Mouse (Mus musculus) lung, postnatal 0 days (tissue): ENCODE measurements around the gene Mcoln3. TPM values are rescaled to one million over a fixed set of nuclear protein-coding genes. Genes with fewer than 3 reads are reported as not detected.

Source experiments
- ATAC-seq: fragments of 200-750 bp; cut with Nextera tagmentation; 2 replicates; pipeline ENCODE4 v1.8.0; 2017; ENCODE audit warnings: moderate library complexity
- DNase-seq: peaks from one replicate; pipeline ENCODE4 v3.0.0-alpha.2; 2016; ENCODE audit warnings: low spot score
- H3K27ac ChIP-seq: fragments of 300-500 bp; sonication (generic); 2 replicates; pipeline ENCODE4 v1.5.1; 2014; ENCODE audit warnings: antibody characterized with exemption, mild to moderate bottlenecking, low read length, mixed read lengths
- H3K27me3 ChIP-seq: fragments of 300-500 bp; sonication (generic); replicated peaks from 2 replicates; pipeline ENCODE4 v1.6.1; 2014; ENCODE audit warnings: low read length, mixed read lengths; ENCODE audit not compliant: insufficient read depth
- H3K36me3 ChIP-seq: fragments of 300-500 bp; sonication (generic); 2 replicates; pipeline ENCODE4 v1.6.1; 2014; ENCODE audit warnings: low read length, mixed read lengths; ENCODE audit not compliant: insufficient read depth
- H3K4me1 ChIP-seq: fragments of 300-500 bp; sonication (generic); 2 replicates; pipeline ENCODE4 v1.6.1; 2014; ENCODE audit warnings: antibody characterized with exemption, low read depth, low read length, mixed read lengths; ENCODE audit not compliant: insufficient read depth
- H3K4me2 ChIP-seq: fragments of 300-500 bp; sonication (generic); replicated peaks from 2 replicates; pipeline ENCODE4 v1.6.1; 2014; ENCODE audit warnings: low read depth, mild to moderate bottlenecking, low read length, moderate library complexity, mixed read lengths
- H3K4me3 ChIP-seq: fragments of 300-500 bp; sonication (generic); 2 replicates; pipeline ENCODE4 v1.5.1; 2014; ENCODE audit warnings: low read depth, low read length
- H3K9ac ChIP-seq: fragments of 300-500 bp; sonication (generic); replicated peaks from 2 replicates; pipeline ENCODE4 v1.6.1; 2014; ENCODE audit warnings: low read depth, mild to moderate bottlenecking
- H3K9me3 ChIP-seq: fragments of 300-500 bp; sonication (generic); 2 replicates; pipeline ENCODE4 v1.6.1; 2016; ENCODE audit warnings: low read length, mixed read lengths
- CTCF ChIP-seq: IDR thresholded peaks from 2 replicates; pipeline ENCODE4 v1.5.1; 2016; ENCODE audit warnings: antibody characterized with exemption, mild to moderate bottlenecking
- EP300 ChIP-seq: IDR thresholded peaks from 2 replicates; pipeline ENCODE4 v1.6.1; 2016; ENCODE audit warnings: antibody characterized with exemption, mild to moderate bottlenecking, control low read depth
- whole genome bisulfite sequencing: fragments of 180-500 bp; shearing (Covaris S2); extraction: QIAGEN DNeasy Blood & Tissue Kit; methylation state at CpG from one replicate; pipeline ENCODE4 v1.1.7; 2014; 5-methylcytosine and 5-hydroxymethylcytosine counted together
- polyA plus RNA-seq: library from polyadenylated mRNA; unstranded; fragments of >200 nt; fragmentation: Nextera tagmentation; extraction: Ambion mirVana; gene quantifications from 2 replicates; pipeline ENCODE4 v1.2.1, GENCODE M21; 2015

Mcoln3 gene
- polyA plus RNA-seq, 1 experiment from 2014 or later: 0.55 TPM

GRCm38 (mm10) chr3:146177295-146177694 is 60.0 kb downstream of the Mcoln3 start:
- Histone ChIP-seq H3K27ac (no peak overlapping the region), H3K9ac (no peak overlapping the region), H3K9me3 (no peaks in the 10 kb centered on the region), H3K27me3 (no peaks in the 10 kb centered on the region), H3K4me1 (no peaks in the 10 kb centered on the region), H3K4me2 (no peak overlapping the region), H3K4me3 (no peak overlapping the region), H3K36me3 (no peaks in the 10 kb centered on the region)
- WGBS: 56% methylated on average over 7 of the region's 7 CpGs
- peak; percentile 40 for DNase-seq
- no peak for TF ChIP-seq EP300
- TF ChIP-seq CTCF: no peak
- ATAC-seq: no peak

- TF ChIP-seq EP300 (no peak; the same call in 1 of the 2 replicates), CTCF (peak; percentile 80)
- no peaks in the 10 kb centered on the region for H3K9me3 ChIP-seq
- H3K4me1 ChIP-seq: no peaks in the 10 kb centered on the region
- peak overlapping the region; percentile 36 for H3K4me2 ChIP-seq
- DNase-seq (peak; percentile 90), ATAC-seq (peak; percentile 81)
- H3K4me3 ChIP-seq: no peak overlapping the region
- H3K9ac ChIP-seq: no peak overlapping the region
- no peak overlapping the region for H3K27ac ChIP-seq
- WGBS: 3% methylated on average over 16 of the region's 16 CpGs
- no peaks in the 10 kb centered on the region for H3K36me3 ChIP-seq
- no peaks in the 10 kb centered on the region for H3K27me3 ChIP-seq
These were observed 60.7 kb downstream of the Mcoln3 start for GRCm38 (mm10) chr3:146177748-146178582.

- ATAC-seq: no peak
- no peak for DNase-seq
- WGBS: 39% methylated on average over 2 of the region's 2 CpGs
- Histone ChIP-seq H3K4me3 (no peak overlapping the region), H3K4me2 (no peak overlapping the region), H3K27me3 (no peaks in the 10 kb centered on the region), H3K27ac (no peak overlapping the region), H3K4me1 (no peaks in the 10 kb centered on the region), H3K9me3 (no peaks in the 10 kb centered on the region), H3K36me3 (no peaks in the 10 kb centered on the region), H3K9ac (no peak overlapping the region)
- no peak for TF ChIP-seq CTCF
- no peak for TF ChIP-seq EP300
These were observed 63.1 kb downstream of the Mcoln3 start for GRCm38 (mm10) chr3:146180341-146180740.

GRCm38 (mm10) chr3:146180986-146181385 is 63.7 kb downstream of the Mcoln3 start:
- Histone ChIP-seq H3K27me3 (no peaks in the 10 kb centered on the region), H3K4me2 (no peak overlapping the region), H3K27ac (no peak overlapping the region), H3K9me3 (no peaks in the 10 kb centered on the region), H3K36me3 (no peaks in the 10 kb centered on the region), H3K9ac (no peak overlapping the region), H3K4me1 (no peaks in the 10 kb centered on the region), H3K4me3 (no peak overlapping the region)
- ATAC-seq: no peak
- 33% methylated on average over 3 of the region's 3 CpGs for WGBS
- DNase-seq: peak; percentile 62
- TF ChIP-seq CTCF (peak; percentile 75), EP300 (no peak)

GRCm38 (mm10) chr3:146184992-146185657 is 67.9 kb downstream of the Mcoln3 start:
- DNase-seq: peak; percentile 87
- peak; percentile 62 for ATAC-seq
- Histone ChIP-seq H3K27ac (no peak overlapping the region), H3K4me3 (no peak overlapping the region), H3K4me1 (no peaks in the 10 kb centered on the region), H3K27me3 (no peaks in the 10 kb centered on the region), H3K9ac (no peak overlapping the region), H3K4me2 (no peak overlapping the region), H3K36me3 (no peaks in the 10 kb centered on the region), H3K9me3 (no peaks in the 10 kb centered on the region)
- 18% methylated on average over 13 of the region's 13 CpGs for WGBS
- no peak for TF ChIP-seq EP300
- peak; percentile 96 for TF ChIP-seq CTCF

- DNase-seq: no peak
- no peak overlapping the region for H3K9ac ChIP-seq
- no peak for ATAC-seq
- H3K4me1 ChIP-seq: no peaks in the 10 kb centered on the region
- WGBS: 78% methylated on average over 10 of the region's 10 CpGs
- no peaks in the 10 kb centered on the region for H3K27me3 ChIP-seq
- H3K9me3 ChIP-seq: no peaks in the 10 kb centered on the region
- H3K27ac ChIP-seq: no peak overlapping the region
- no peaks in the 10 kb centered on the region for H3K36me3 ChIP-seq
- no peak for TF ChIP-seq EP300
- H3K4me3 ChIP-seq: no peak overlapping the region
- no peak overlapping the region for H3K4me2 ChIP-seq
These were observed 68.8 kb downstream of the Mcoln3 start for GRCm38 (mm10) chr3:146186033-146186432.
